Mouse (Mus musculus): ENCODE measurements around the gene Dcxr.
"Not testable (repeated sequence)": the region's sequence is repeated elsewhere in the genome, so short reads cannot be mapped to it uniquely, and the experiment has no call there.

The Dcxr gene

DNA sequence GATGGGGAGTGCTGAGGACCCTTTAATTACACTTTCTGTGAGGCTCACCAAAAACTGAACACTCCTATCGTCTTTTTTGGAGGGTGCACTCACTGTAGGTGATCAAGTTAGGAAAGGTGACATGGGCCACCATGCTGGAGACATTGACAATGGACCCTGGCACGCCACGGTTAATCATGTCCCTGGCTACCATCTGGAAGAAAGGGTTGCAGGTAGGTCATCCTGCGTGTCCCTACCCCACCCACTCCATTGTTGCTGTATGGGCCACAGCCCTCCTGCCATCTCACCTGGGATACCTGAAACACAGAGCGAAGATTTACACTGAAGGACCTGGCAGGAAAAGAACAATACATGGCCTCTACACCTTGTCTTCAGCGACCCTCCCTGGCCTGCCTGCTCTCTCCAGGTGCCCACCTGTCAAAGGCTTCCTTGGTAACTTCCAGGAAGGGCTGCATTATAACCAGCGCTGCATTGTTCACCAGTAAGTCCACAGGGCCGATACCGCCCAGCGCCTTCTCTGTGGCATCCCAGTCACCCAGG is 3.3 kb upstream of the Dcxr start:
- DNase-seq (ENCODE audit: low spot score in 2 of 2), result peak in 1 of 2 experiments; percentile 12

GRCm38 (mm10) chr11:120729432-120730050 is 2.5 kb upstream of the Dcxr start:
- DNase-seq (ENCODE audit: low spot score in 2 of 2), result not testable (repeated sequence)

DNA sequence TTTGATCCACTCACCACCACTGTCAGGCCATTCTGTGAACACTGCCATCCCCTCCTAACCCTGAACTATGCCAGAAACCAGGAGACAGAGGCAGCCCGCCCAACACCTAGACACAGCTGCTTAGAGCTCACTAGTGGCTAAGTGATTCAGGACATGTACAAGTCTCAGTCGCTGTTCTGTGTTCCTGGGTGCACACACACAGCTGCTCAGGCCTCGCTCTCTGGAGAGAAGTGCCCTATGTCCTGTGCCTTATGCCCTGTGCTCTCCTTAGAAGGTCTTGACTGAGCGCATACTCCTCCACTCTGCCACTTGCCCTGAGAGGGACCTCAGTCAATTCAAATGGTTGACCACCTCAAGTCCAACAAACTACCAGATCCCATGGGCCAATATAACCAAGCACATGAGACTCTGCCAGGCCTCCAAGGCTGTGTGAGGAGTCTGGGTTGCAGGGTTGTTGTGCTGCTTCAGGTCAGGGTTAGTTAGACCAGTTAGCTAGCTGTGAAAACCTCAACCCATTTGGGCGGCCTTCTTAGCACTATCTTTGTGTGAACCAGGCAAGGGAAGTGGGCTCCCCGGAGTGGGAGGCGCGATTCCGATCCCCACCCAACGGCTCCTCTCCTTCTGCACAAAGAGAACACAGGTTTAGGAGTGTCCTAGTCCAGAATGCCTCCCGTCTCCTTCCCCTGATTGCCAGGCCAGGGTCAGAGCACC is 1.6 kb upstream of the Dcxr start:
- DNase-seq (ENCODE audit: low spot score in 2 of 2), result no peak

- no peak for DNase-seq (ENCODE audit: low spot score in 2 of 2)
Measured at GRCm38 (mm10) chr11:120727564-120727963, 483 bp upstream of the Dcxr start.

GRCm38 (mm10) chr11:120726243-120727168 is 575 bp downstream of the Dcxr start:
- no peak for DNase-seq (ENCODE audit: low spot score in 2 of 2)

GRCm38 (mm10) chr11:120723509-120723908 is 3.6 kb downstream of the Dcxr start:
- no peak for DNase-seq (ENCODE audit: low spot score in 2 of 2)

DNA sequence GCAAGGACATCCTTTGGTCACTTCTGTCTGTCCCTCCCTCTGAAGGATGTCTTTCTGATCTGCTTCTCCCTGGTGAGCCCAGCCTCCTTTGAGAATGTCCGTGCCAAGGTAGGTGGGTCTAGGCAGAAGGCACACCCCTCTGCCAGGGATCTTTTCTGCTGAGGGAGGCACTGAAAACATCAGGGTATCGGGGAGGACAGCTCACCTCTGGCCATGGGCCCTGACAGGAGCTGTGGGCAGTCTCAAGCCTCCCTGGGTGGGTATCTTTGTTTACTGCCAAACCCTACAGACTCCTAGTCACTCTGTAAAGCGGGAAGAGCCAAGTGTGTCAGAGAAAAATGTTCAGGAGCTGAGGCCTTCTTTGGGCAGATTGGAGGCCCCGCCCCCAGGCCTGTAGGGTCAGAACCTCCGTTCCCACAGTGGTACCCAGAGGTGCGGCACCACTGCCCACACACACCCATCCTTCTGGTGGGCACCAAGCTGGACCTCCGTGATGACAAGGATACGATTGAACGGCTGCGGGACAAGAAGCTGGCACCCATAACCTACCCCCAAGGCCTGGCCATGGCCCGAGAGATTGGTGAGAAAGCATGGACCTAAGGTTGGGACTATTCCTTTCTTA is 4.2 kb downstream of the Dcxr start:
- DNase-seq (ENCODE audit: low spot score in 2 of 2), result no peak

DNA sequence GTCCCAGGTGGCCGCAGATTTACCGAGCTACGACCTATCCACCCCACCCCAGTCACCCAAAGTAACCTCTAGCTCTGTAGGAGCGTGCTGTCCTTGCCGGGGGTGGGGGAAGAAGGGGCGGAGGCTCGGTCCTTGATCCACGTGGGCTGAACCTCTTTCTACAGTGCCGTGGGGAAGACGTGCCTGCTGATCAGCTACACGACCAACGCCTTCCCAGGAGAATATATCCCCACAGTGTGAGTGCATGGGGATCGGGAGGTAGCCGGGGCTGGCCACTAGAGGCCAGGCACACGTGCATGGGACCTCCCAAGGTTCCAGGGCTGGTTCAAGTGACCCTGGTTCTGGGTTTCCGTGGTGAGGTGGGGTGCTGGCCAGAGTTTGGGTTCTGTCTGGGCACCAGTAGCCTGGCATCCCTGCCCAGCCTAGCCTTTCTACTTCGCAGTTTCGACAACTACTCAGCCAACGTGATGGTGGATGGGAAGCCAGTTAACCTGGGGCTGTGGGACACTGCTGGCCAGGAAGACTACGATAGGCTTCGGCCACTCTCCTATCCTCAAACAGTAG is 4.9 kb downstream of the Dcxr start:
- no peak for DNase-seq (ENCODE audit: low spot score in 2 of 2)

DNA sequence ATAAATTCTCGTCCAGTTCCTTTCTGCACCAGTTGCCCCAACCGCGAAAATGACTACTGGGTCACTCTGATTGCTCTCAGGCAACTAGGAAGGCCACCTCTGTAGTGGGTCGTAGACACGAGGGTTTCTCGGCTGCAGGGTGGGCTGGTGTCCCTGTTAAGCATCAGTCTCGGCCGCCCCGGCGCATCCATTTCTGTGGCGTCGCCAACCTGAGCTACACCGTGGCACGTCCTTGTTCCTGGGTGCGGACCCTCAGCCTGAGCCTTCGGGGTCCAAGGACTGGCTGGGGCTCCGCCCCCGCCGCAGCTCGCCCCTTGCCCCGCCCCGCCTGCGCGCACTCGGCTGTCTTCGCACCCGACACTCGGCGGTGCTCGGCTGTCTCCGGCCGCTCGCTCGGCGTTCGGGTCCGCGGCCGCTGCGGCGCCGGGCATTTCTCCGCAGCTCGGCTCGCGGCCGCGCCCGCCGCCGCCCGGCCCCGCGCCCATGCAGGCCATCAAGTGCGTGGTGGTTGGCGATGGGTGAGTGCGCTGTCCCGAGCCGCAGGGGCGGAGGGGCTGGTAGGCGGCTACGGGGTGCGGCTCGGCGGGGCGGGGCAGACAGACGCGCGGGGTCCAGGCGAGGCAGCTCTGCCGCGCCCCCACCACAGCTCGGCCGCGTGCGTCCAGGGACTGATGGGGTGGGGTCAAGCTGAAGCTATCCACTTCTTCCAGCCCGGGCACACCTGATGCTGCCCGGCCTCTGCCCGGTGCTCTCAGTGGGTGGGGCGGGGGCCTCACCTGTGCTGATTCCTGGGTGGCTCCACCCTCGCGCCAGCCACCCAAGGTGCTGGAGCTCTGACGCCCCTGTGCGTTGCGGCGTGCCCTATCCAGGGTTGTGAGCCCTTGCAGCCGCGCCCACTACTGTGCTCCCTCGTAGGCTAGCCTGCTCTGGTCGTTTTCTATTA is 5.7 kb downstream of the Dcxr start, which contains the start of gene Rac3:
TSS of gene Rac3 (plus strand) at position 347 of the 943 bp plus-strand sequence.
- peak; percentile 62 to 73 for DNase-seq (ENCODE audit: low spot score in 2 of 2)

- peak; percentile 80 to 95 for DNase-seq (ENCODE audit: low spot score in 2 of 2)
Measured at GRCm38 (mm10) chr11:120720450-120720849, 6.6 kb downstream of the Dcxr start.

DNA sequence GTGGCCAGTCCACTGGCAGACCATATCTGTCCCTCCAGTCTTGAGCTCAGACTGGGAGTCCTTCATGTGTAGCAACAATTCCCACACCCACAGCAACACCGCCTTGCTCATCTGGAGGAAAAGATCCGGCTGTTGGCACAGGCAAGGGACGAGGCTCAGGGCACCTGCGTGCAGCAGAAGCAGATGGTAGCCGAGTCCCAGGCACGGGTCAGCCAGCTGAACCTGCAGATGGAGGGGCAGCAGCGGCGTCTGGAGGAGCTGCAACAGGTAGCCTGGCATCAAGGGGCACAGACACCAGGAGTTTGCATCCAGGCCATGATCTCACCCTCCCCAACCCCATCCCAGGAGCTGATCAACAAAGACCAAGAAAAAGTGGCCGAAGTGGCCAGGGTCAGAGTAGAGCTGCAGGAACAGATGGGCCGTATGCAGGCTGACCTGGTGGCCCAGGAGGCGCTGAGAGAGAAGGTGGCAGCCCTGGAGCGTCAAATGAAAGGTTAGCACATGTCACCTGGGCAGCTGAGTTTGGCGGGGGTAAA is 7.2 kb downstream of the Dcxr start:
- DNase-seq (ENCODE audit: low spot score in 2 of 2), result no peak

- DNase-seq (ENCODE audit: low spot score in 2 of 2), result no peak
Measured at GRCm38 (mm10) chr11:120719242-120719641, 7.8 kb downstream of the Dcxr start.

DNA sequence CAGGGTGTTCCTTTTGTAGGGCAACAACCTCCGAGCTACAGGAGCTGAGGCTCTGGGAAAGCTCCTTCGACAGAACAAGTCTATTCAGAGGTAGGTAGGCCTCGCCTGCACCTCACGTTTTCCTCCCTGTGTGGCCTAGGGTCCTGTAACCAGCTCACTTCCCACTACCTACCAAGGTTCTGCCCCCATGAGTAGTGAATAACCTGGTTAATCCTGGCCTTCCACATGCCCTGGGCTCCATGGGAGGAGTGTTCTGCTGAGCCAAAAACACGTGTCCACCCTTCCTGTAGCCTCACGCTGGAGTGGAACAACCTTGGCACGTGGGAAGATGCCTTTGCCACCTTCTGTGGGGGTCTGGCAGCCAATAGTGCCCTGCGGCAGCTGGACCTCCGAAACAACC is 11.9 kb downstream of the Dcxr start:
- no peak for DNase-seq (ENCODE audit: low spot score in 2 of 2)

- no peak for DNase-seq (ENCODE audit: low spot score in 2 of 2)
Measured at GRCm38 (mm10) chr11:120714546-120714945, 12.5 kb downstream of the Dcxr start.

- peak; percentile 97 for DNase-seq (ENCODE audit: low spot score in 2 of 2)
Measured at GRCm38 (mm10) chr11:120713580-120714518, 13.2 kb downstream of the Dcxr start, which contains the start of the genes Cenpx and Lrrc45. Gene Cenpx (minus strand): TSS chr11:120713738. Gene Lrrc45 (plus strand): TSS chr11:120713925.

- DNase-seq (ENCODE audit: low spot score in 2 of 2), result no peak
Measured at GRCm38 (mm10) chr11:120712771-120713568, 14.1 kb downstream of the Dcxr start.

- DNase-seq (ENCODE audit: low spot score in 2 of 2), result no peak
Measured at GRCm38 (mm10) chr11:120711980-120712604, 15.0 kb downstream of the Dcxr start.

All from urinary bladder, postnatal 4 days (tissue).